Mouse (Mus musculus): ENCODE data around the gene Gja5. TPM values are rescaled to one million over a fixed set of nuclear protein-coding genes. Genes with fewer than 3 reads are reported as not detected.

Gene Gja5
- polyA plus RNA-seq, 1 experiment from 2014 or later, result 3.6 TPM

Other genes starting within 250 kb of the Gja5 start
- 0.58 and 0.59 TPM in 2 replicates for gene Ankrd35, start 234.6 kb upstream of the Gja5 start, polyA plus RNA-seq (2015; fragmentation: Nextera tagmentation; extraction: Ambion mirVana)
- 33.9 and 36.7 TPM in 2 replicates for gene Pias3, start 208.3 kb upstream of the Gja5 start, polyA plus RNA-seq (2015; fragmentation: Nextera tagmentation; extraction: Ambion mirVana)
- gene Nudt17, start 196.1 kb upstream of the Gja5 start, polyA plus RNA-seq (2015; fragmentation: Nextera tagmentation; extraction: Ambion mirVana), result 10.1 and 10.6 TPM in 2 replicates
- 38.4 and 38.8 TPM in 2 replicates for gene Polr3c, start 177.1 kb upstream of the Gja5 start, polyA plus RNA-seq (2015; fragmentation: Nextera tagmentation; extraction: Ambion mirVana)
- gene Rnf115, start 177.0 kb upstream of the Gja5 start, polyA plus RNA-seq (2015; fragmentation: Nextera tagmentation; extraction: Ambion mirVana), result 76.2 and 80.2 TPM in 2 replicates
- 0.14 TPM in 1 of 2 replicates, not detected in the other for gene Pdzk1, start 75.4 kb upstream of the Gja5 start, polyA plus RNA-seq (2015; fragmentation: Nextera tagmentation; extraction: Ambion mirVana)
- 0.14 and 0.17 TPM in 2 replicates for gene Cd160, start 75.3 kb upstream of the Gja5 start, polyA plus RNA-seq (2015; fragmentation: Nextera tagmentation; extraction: Ambion mirVana)
- gene Gpr89, start 653 bp downstream of the Gja5 start, polyA plus RNA-seq (2015; fragmentation: Nextera tagmentation; extraction: Ambion mirVana), result 34.8 and 37.0 TPM in 2 replicates
- gene Gja8, start 21.3 kb downstream of the Gja5 start, polyA plus RNA-seq (2015; fragmentation: Nextera tagmentation; extraction: Ambion mirVana), result 0.04 TPM in 1 of 2 replicates, not detected in the other

All from midbrain, embryonic 13.5 days (tissue).